Mouse (Mus musculus) embryonic facial prominence, embryonic 14.5 days (tissue): ENCODE measurements around the gene Pop5. TPM values are rescaled to one million over a fixed set of nuclear protein-coding genes. Genes with fewer than 3 reads are reported as not detected.
A peak's percentile ranks its signal among the peaks of the same experiment; 100 is the strongest.

ENCODE experiments used
- ATAC-seq: fragments of 200-750 bp; cut with Nextera tagmentation; 2 replicates; pipeline ENCODE4 v1.8.0; 2017; ENCODE audit warnings: low read depth, moderate number of reproducible peaks, moderate TSS enrichment
- DNase-seq: peaks from one replicate; pipeline ENCODE4 v3.0.0-alpha.2; 2015; ENCODE audit warnings: low spot score
- H3K27ac ChIP-seq: fragments of 300-500 bp; sonication (generic); replicated peaks from 2 replicates; pipeline ENCODE4 v1.5.1; 2014; ENCODE audit warnings: low read depth, mild to moderate bottlenecking, low read length, moderate library complexity
- H3K27me3 ChIP-seq: fragments of 300-500 bp; sonication (generic); replicated peaks from 2 replicates; pipeline ENCODE4 v1.6.1; 2014; ENCODE audit warnings: low read length; ENCODE audit not compliant: control insufficient read depth, insufficient read depth
- H3K36me3 ChIP-seq: fragments of 300-500 bp; sonication (generic); 2 replicates; pipeline ENCODE4 v1.6.1; 2014; ENCODE audit warnings: low read length, mixed read lengths; ENCODE audit not compliant: control insufficient read depth, insufficient read depth
- H3K4me1 ChIP-seq: fragments of 300-500 bp; sonication (generic); 2 replicates; pipeline ENCODE4 v1.6.1; 2014; ENCODE audit warnings: antibody characterized with exemption, low read length; ENCODE audit not compliant: control insufficient read depth, insufficient read depth
- H3K4me2 ChIP-seq: fragments of 300-500 bp; sonication (generic); 2 replicates; pipeline ENCODE4 v1.6.1; 2014; ENCODE audit warnings: low read depth, mild to moderate bottlenecking, low read length, moderate library complexity, mixed read lengths
- H3K4me3 ChIP-seq: fragments of 300-500 bp; sonication (generic); 2 replicates; pipeline ENCODE4 v1.5.1; 2014; ENCODE audit warnings: low read depth, mild to moderate bottlenecking, low read length
- H3K9ac ChIP-seq: fragments of 300-500 bp; sonication (generic); 2 replicates; pipeline ENCODE4 v1.6.1; 2014; ENCODE audit warnings: low read depth, mild to moderate bottlenecking, low read length, moderate library complexity, mixed read lengths
- H3K9me3 ChIP-seq: fragments of 300-500 bp; sonication (generic); 2 replicates; pipeline ENCODE4 v1.6.1; 2016; ENCODE audit warnings: low read length; ENCODE audit not compliant: control insufficient read depth
- WGBS: fragments of 180-500 bp; shearing (Covaris S2); extraction: QIAGEN DNeasy Blood & Tissue Kit; methylation state at CpG from one replicate; pipeline ENCODE4 v1.1.7; 2014; 5-methylcytosine and 5-hydroxymethylcytosine counted together
- polyA plus RNA-seq: library from polyadenylated mRNA; unstranded; fragments of >200 nt; fragmentation: Nextera tagmentation; extraction: Ambion mirVana; gene quantifications from 2 replicates; pipeline ENCODE4 v1.2.1, GENCODE M21; 2014

Gene Pop5
- polyA plus RNA-seq, 1 experiment from 2014 or later, result 95.5 TPM

DNA sequence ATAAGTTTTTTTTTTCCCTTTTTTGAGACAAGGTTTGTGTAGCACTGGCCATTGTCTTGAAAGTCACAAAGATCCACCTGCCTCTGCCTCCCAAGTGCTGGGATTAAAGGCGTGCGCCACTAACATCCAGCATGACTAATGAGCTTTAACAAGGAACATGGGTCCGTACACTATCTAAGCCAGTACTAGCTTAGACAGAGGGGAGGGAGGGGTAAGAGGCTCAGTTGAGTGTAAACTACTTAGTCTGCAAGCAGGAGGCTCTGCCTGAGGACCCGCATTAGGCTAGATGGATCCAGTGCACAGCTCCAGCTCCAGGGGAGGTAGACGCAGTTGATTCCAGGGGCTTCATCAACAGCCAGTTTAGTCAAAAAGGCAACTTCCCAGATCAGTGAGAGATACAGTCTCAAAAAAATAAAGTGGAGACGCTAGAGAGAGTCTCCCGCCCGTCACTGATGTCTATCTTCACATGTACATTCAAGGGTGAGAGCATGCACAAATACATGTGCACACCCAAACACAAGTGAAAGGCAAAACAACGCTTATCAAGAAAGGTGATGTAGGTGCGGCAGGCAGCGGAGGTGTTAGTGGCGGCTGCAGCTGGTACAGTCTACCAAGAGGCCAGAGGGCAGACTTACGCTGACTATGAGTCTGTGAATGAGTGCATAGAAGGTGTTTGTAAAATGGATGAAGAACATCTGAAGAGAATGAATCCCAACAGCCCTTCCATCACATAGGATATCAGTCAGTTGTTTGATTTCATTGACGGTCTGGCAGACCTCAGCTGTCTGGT, 27.1 kb downstream of the Pop5 start:
- ATAC-seq, result no peak
- DNase-seq, result no peak
- Histone ChIP-seq H3K4me3 (no peak overlapping the region), H3K4me2 (no peak overlapping the region), H3K36me3 (peaks cover 51% of the 10 kb centered on the region), H3K9me3 (no peaks in the 10 kb centered on the region), H3K9ac (no peak overlapping the region), H3K27me3 (no peaks in the 10 kb centered on the region), H3K4me1 (no peaks in the 10 kb centered on the region), H3K27ac (no peak overlapping the region)
- WGBS, result 87% methylated on average over 14 of the region's 14 CpGs

DNA sequence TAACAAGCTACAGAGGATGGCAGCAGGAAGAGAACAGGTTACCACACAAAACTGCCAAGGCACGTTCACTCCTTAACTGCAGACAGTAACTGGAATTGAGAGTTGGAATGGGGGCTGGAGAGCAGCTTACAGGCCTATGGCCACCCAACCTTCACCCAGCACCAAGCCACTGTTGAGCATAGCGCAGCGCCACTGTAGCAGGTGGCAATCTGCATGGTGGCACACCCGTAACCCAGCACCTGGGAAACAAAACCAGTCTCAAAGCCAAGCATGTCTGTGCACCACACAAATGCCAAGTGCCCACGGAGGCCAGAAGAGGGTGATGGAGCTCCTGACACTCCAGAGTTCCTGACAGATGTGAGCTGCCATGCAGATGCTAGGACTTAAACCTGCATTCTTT, 30.7 kb downstream of the Pop5 start:
- Histone ChIP-seq H3K4me1 (peaks cover 14% of the 10 kb centered on the region), H3K36me3 (peaks cover 35% of the 10 kb centered on the region), H3K9ac (no peak overlapping the region), H3K9me3 (no peaks in the 10 kb centered on the region), H3K27me3 (no peaks in the 10 kb centered on the region), H3K4me3 (no peak overlapping the region), H3K4me2 (no peak overlapping the region), H3K27ac (no peak overlapping the region)
- 93% methylated on average over 5 of the region's 5 CpGs for WGBS
- DNase-seq (no peak), ATAC-seq (no peak)

DNA sequence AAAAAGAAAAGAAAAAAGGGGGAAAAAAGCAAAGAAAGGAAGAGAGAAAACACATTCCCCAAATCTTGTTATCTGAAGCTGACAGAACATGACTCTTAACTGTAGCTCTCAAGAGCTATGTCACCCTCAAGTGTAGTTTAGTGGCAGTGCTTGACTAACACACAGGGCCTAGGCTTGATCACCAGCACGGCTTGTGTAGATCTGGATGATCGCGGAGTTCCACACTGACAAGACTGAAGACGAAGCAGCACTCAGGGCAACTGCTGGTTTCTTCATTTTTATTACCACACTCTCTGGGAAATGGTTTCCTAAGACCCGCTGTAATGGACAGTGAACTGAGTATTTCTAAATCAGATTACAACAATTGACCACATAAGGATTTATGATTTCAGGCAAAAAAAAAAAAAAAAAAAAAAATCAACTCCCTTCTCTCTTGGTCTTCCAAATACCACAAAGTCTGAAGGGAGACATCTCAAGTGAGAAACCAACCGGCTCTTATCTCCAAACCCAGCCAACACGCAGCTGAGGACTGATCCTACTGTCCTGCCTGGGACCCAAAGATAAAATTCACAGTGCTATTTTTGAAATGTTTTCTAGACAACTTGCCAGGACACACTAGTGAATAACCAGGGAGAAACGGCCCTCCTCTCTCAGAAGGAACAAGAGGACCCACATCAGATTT, 31.3 kb downstream of the Pop5 start:
- no peaks in the 10 kb centered on the region for H3K9me3 ChIP-seq
- DNase-seq, result no peak
- H3K4me1 ChIP-seq, result peaks cover 14% of the 10 kb centered on the region
- peaks cover 35% of the 10 kb centered on the region for H3K36me3 ChIP-seq
- no peak for ATAC-seq
- H3K27me3 ChIP-seq, result no peaks in the 10 kb centered on the region
- WGBS, result 86% methylated on average over 8 of the region's 8 CpGs
- no peak overlapping the region for H3K9ac ChIP-seq
- no peak overlapping the region for H3K4me2 ChIP-seq
- H3K4me3 ChIP-seq, result no peak overlapping the region
- H3K27ac ChIP-seq, result no peak overlapping the region

DNA sequence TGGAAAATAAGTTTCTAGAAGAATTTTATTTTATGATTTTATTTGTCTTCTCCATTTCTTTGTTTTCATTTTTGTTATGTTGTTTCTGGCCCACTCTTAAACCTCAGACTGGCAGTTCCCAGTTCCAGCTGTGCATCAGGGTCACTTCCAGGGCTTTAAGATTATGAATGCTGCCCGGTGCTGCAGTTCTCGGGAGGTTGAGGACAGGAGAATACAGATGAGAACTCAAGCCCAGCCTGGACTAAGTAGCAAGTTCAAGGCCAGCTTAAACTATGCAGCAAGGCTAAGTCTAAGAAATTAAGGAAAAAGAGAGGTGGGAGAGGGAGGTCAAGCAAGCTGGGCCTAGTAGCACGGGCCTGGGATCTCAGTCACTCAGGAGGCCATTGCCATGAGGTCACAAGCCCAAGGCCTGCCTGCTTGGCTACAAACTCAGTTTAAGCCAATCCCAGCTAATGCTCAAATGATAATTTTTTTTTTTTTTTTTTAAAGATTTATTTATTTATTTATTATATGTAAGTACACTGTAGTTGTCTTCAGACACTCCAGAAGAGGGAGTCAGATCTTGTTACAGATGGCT, 31.9 kb downstream of the Pop5 start:
- peaks cover 35% of the 10 kb centered on the region for H3K36me3 ChIP-seq
- no peaks in the 10 kb centered on the region for H3K27me3 ChIP-seq
- 80% methylated on average over 3 of the region's 3 CpGs for WGBS
- H3K9me3 ChIP-seq, result no peaks in the 10 kb centered on the region
- H3K4me2 ChIP-seq, result no peak overlapping the region
- H3K4me1 ChIP-seq, result peaks cover 14% of the 10 kb centered on the region
- no peak overlapping the region for H3K9ac ChIP-seq
- H3K27ac ChIP-seq, result no peak overlapping the region
- DNase-seq (no peak), ATAC-seq (no peak)
- H3K4me3 ChIP-seq, result no peak overlapping the region

DNA sequence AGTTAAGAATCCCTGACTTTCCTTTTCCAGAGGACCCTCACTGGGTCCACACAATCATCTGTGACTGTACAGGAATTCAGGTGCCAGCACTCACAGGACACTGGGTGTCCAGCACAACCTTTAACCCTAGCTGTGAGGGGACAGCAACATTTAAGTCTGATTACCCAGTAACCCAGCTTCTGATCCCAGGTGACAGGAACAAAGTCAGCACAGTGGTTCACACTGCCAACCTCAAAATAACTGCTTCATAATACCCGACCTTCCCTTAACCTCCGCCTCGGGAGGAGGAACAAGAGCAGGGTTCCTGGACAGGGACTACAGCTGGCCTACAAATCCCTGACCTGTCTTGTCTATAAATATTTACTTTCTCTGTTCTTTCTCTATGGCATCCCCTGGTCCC, 32.6 kb downstream of the Pop5 start:
- no peaks in the 10 kb centered on the region for H3K9me3 ChIP-seq
- no peak for ATAC-seq
- 67% methylated on average over 3 of the region's 3 CpGs for WGBS
- peaks cover 16% of the 10 kb centered on the region for H3K4me1 ChIP-seq
- H3K9ac ChIP-seq, result no peak overlapping the region
- peaks cover 28% of the 10 kb centered on the region for H3K36me3 ChIP-seq
- no peak overlapping the region for H3K4me2 ChIP-seq
- no peak overlapping the region for H3K27ac ChIP-seq
- no peak for DNase-seq
- H3K4me3 ChIP-seq, result no peak overlapping the region
- H3K27me3 ChIP-seq, result no peaks in the 10 kb centered on the region

DNA sequence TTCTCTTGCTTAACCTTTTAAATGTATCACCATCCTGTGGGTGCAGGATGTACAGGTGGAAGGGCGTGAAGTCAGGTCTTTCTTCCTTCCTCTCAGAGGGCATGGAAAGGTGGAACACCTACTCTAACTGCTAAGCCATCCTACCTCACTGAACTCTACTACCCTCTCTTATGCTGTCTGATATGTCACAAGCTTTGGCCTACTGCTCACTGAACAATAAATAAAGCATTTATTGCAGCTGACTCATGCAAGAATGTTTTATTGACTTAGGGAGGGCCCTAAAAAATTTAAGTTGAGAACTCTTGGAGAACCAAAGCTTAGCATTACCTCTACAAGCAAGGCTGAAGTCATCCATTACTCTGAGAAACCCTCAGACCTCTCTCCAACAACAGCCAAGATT, 34.3 kb downstream of the Pop5 start:
- DNase-seq (no peak), ATAC-seq (no peak)
- Histone ChIP-seq H3K9me3 (no peaks in the 10 kb centered on the region), H3K36me3 (peaks cover 23% of the 10 kb centered on the region), H3K4me2 (peak overlapping the region; percentile 88; the same call in 1 of the 2 replicates), H3K27ac (no peak overlapping the region), H3K27me3 (no peaks in the 10 kb centered on the region), H3K4me1 (peaks cover 18% of the 10 kb centered on the region), H3K9ac (0 out of 2 replicates have a peak overlapping the region, but pooled peaks have one; percentile 97), H3K4me3 (peak overlapping the region; percentile 100; the same call in 1 of the 2 replicates)
- 100% methylated on average over 1 of the region's 1 CpGs for WGBS

DNA sequence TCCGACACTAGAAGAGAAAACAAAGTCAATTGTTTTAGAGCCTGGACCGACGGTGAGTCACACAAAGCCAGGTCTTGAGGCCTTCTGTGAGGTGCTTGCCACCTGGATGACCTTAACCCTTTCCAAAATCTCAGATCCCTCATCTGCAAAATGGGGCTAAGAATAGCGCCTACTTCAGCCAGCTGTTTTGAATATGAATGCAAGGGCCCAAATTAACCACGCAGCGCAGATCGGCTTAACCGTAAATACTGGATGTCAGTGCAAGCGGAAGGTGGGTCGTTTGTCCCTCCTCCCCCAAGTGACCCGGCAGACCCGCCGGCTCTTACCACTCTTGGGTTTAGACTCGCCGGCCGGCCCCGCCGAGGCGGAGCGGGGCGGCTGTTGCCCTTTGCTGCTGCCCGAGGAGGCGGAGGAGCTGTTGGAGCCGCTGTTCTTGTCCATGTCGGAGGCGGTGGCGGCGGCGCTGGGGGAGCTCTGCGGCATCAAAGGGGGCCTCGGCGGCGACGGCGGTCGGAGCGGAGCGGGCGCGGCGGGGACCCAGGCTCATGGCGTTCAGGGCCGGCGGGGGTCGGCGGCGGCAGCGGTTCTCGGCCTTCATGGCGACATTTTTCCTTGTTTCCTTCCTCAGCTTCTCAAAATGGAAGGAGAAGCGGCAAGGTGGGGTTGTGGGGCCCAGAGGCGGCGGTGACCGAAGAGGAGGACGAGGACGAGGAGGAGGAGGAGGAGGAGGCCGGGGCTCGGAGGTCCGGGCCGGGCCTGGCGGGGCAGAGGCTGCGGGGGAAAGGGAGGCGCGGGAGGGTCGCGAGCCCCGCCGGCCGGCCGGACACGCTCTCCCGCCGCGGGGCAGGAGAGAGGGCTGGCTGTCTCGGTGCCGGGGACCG, 36.5 kb downstream of the Pop5 start:
- WGBS, result 0% methylated on average over 32 of the region's 77 CpGs
- ATAC-seq, result peak; percentile 71
- DNase-seq, result peak; percentile 42

More for the DNA sequence above, 36.5 kb downstream of the Pop5 start:
- Histone ChIP-seq H3K9ac (peak overlapping the region; percentile 97), H3K4me1 (peaks cover 18% of the 10 kb centered on the region), H3K27ac (peak overlapping the region; percentile 84), H3K36me3 (peaks cover 11% of the 10 kb centered on the region; the same call in 1 of the 2 replicates), H3K4me3 (peak overlapping the region; percentile 100), H3K27me3 (no peaks in the 10 kb centered on the region), H3K9me3 (no peaks in the 10 kb centered on the region), H3K4me2 (peak overlapping the region; percentile 88)
